Mouse (Mus musculus): ENCODE measurements around the gene Snap47. TPM values are rescaled to one million over a fixed set of nuclear protein-coding genes. Genes with fewer than 3 reads are reported as not detected.

The Snap47 gene
- 24.4 TPM for total RNA-seq (2023)

DNA sequence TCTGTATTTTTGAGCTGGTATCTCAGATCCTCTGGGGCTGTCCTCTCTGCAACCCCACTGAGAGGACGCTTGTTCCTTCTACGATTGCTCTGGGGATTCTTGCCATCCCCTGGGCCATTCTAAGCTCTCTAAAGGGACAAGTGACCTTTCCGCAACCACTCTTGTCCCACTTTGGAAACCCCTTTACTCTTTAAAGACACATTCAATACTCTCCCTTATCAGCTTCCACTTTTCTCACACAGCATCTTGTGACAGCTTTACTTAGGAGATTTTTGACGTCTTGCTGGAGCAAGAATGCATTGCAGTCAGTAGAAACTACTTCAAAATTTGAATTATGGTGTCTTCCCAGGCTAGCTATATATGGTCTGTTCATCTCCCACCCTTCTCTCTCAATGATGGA is at the start of gene Snap47:
Gene Snap47 (minus strand): TSS at position 101 of the 400 bp plus-strand sequence.

DNA sequence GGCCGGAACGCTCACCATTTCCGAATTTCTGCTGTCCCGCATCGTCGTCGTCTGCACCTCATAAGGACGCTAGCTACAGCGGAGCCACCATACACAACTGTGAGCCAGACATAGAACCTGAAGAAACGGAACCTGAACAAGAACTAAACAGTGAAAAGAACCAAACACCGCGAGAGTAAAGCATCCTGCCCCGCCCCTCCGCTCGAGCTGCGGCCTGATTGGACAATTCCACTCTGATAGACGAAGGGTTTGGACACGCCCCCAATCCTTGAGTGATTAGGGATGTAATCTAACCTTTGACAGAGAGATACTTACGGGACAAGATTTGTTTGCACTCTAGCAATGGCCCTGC is 21.3 kb upstream of the Snap47 start, which contains the start of gene Zfp867:
Gene Zfp867 (minus strand): TSS at position 149 of the 352 bp plus-strand sequence.

DNA sequence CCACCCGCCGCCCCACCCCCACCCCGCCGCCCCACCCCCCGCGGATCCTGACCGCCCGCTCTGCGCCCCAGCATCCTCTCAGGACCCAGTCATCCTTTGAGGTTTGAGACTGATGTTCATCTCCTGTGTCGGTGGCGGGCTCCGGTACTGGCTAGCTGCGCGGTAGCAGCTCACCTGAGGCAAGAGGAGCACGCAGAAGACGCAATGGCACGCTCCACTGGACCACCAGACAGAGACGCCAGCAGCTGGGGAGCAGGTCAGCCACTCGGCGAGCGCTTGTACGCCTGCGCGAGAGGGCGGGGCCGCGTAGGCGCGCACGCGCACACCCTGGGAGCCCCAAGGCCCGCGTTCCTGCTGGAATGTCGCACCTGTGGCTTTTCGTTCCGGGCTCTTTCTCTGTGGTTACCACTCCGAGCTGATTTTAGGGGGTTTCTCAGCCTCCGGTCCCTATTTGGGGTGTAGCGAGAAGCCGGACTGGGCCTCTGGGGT is 1.2 kb downstream of the Snap47 start, which contains the start of gene Jmjd4:
Gene Jmjd4 (plus strand): TSS at position 305 of the 489 bp plus-strand sequence.

DNA sequence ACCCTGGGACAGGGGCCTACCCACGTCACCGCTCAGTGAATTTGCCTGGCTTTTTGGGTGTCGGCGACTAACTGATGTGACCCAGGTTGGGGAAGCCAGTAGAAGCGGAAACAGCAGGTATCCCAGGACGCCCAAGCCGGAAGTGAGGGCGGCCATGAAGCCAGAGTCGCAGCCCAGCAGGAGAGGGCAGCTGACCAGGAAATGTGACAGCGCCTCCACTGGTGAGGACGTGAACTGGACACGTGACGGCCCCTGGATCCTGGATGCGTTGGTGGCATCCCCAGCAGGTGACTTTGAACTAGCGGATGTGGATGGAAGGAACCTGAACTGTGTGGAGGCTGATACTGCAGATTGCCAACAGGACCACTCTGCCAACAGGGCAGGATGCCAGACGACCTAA is 75.5 kb downstream of the Snap47 start, which contains the start of gene Prss38:
Gene Prss38 (minus strand): TSS at position 183 of the 400 bp plus-strand sequence.

Other genes with a start within 250 kb of the Snap47 start
- gene Mrpl55, start 248.7 kb downstream of the Snap47 start, total RNA-seq (2023): 14.4 TPM
- 35.3 TPM for gene 2310033P09Rik, start 242.9 kb downstream of the Snap47 start, total RNA-seq (2023)
- 232 TPM for gene Arf1, start 222.9 kb downstream of the Snap47 start, total RNA-seq (2023)
- gene Wnt3a, start 160.4 kb downstream of the Snap47 start, total RNA-seq (2023): not detected
- not detected for gene Wnt9a, start 144.3 kb downstream of the Snap47 start, total RNA-seq (2023)
- not detected for gene Prss38, start 75.5 kb downstream of the Snap47 start, total RNA-seq (2023)
- 9.5 TPM for gene Jmjd4, start 1.1 kb downstream of the Snap47 start, total RNA-seq (2023)
- gene Zfp867, start 21.3 kb upstream of the Snap47 start, total RNA-seq (2023): 2.9 TPM
- 20.5 TPM for gene Zkscan17, start 75.6 kb upstream of the Snap47 start, total RNA-seq (2023)
- 5.7 TPM for gene Nlrp3, start 90.4 kb upstream of the Snap47 start, total RNA-seq (2023)
- not detected for gene Olfr222, start 125.0 kb upstream of the Snap47 start, total RNA-seq (2023)
- not detected for gene Olfr223, start 142.1 kb upstream of the Snap47 start, total RNA-seq (2023)
- 77.4 TPM for gene Mprip, start 210.1 kb upstream of the Snap47 start, total RNA-seq (2023)

All from CD4-positive naive resting alpha-beta T cell, adult 57 days (primary cell).